Mouse (Mus musculus) heart, postnatal 4 days (tissue): Measurements from ENCODE around the gene Scfd1. TPM values are rescaled to one million over a fixed set of nuclear protein-coding genes. Genes with fewer than 3 reads are reported as not detected.

Experiments
- total RNA-seq, 2 experiments: library from RNA; stranded (reverse); gene quantifications; 2 replicates each; pipeline ENCODE4 v1.2.3; 2021

The Scfd1 gene
- total RNA-seq, 2 experiments from 2014 or later, result 40.4 to 40.7 TPM

Other genes with a start within 250 kb of the Scfd1 start
- gene G2e3, start 29.4 kb upstream of the Scfd1 start, total RNA-seq, result 10 to 100 TPM; 15.7 to 16.8 TPM
- gene Coch, start 215.8 kb downstream of the Scfd1 start, total RNA-seq, result under 1 TPM; 0.29 to 0.60 TPM